Mouse (Mus musculus) G1E-ER4 (cell line): Measurements from ENCODE around the gene Prc1. TPM values are rescaled to one million over a fixed set of nuclear protein-coding genes. Genes with fewer than 3 reads are reported as not detected.

Source experiments
- GATA1 ChIP-seq: IDR thresholded peaks from one replicate; pipeline ENCODE4 v1.8.0; 2012; ENCODE audit warnings: low read length, inconsistent platforms
- polyA plus RNA-seq: library from polyadenylated mRNA; stranded (reverse); fragments of >175 nt; gene quantifications from 2 replicates; pipeline ENCODE4 v1.2.3, GENCODE M21; 2012

Gene Prc1
- 18.3 and 22.7 TPM in 2 replicates for polyA plus RNA-seq

- TF ChIP-seq GATA1 = no peak
Measured at GRCm38 (mm10) chr7:80294062-80294763, at the start of gene Prc1. Gene Prc1 (plus strand): TSS chr7:80294450.

GRCm38 (mm10) chr7:80244851-80245250 lies 49.4 kb upstream of the Prc1 start:
- TF ChIP-seq GATA1 = no peak

- no peak for TF ChIP-seq GATA1
Measured at GRCm38 (mm10) chr7:80246148-80246721, 48.0 kb upstream of the Prc1 start, which contains the start of gene Ttll13. Gene Ttll13 (plus strand): TSS chr7:80246376.

GRCm38 (mm10) chr7:80246859-80247258 lies 47.4 kb upstream of the Prc1 start:
- TF ChIP-seq GATA1 = no peak

GRCm38 (mm10) chr7:80252437-80252836 lies 41.8 kb upstream of the Prc1 start:
- TF ChIP-seq GATA1 = no peak

- peak; percentile 81 for TF ChIP-seq GATA1
Measured at GRCm38 (mm10) chr7:80252886-80253285, 41.4 kb upstream of the Prc1 start.

GRCm38 (mm10) chr7:80255981-80256380 lies 38.3 kb upstream of the Prc1 start:
- no peak for TF ChIP-seq GATA1

GRCm38 (mm10) chr7:80257706-80258105 lies 36.5 kb upstream of the Prc1 start:
- no peak for TF ChIP-seq GATA1

- no peak for TF ChIP-seq GATA1
Measured at GRCm38 (mm10) chr7:80260625-80261371, 33.5 kb upstream of the Prc1 start, which contains the start of gene Ngrn. Gene Ngrn (plus strand): TSS chr7:80261215.

GRCm38 (mm10) chr7:80261372-80261990 lies 32.8 kb upstream of the Prc1 start:
- TF ChIP-seq GATA1 = no peak

GRCm38 (mm10) chr7:80264606-80265005 lies 29.6 kb upstream of the Prc1 start:
- TF ChIP-seq GATA1 = no peak

GRCm38 (mm10) chr7:80267764-80268163 lies 26.5 kb upstream of the Prc1 start:
- TF ChIP-seq GATA1 = no peak

GRCm38 (mm10) chr7:80268897-80269750 lies 25.1 kb upstream of the Prc1 start, which contains the start of gene Vps33b:
Gene Vps33b (plus strand): TSS chr7:80269649.
- TF ChIP-seq GATA1 = no peak

- TF ChIP-seq GATA1 = no peak
Measured at GRCm38 (mm10) chr7:80269751-80270255, 24.4 kb upstream of the Prc1 start.

GRCm38 (mm10) chr7:80273456-80273855 lies 20.8 kb upstream of the Prc1 start:
- TF ChIP-seq GATA1 = no peak

GRCm38 (mm10) chr7:80276374-80276773 lies 17.9 kb upstream of the Prc1 start:
- TF ChIP-seq GATA1 = peak; percentile 68
